Mouse (Mus musculus) C2C12 (cell line): ENCODE data around the gene Hist1h2bj. TPM values are rescaled to one million over a fixed set of nuclear protein-coding genes. Genes with fewer than 3 reads are reported as not detected.

Experiments used
- microRNA-seq: library from miRNA; unstranded; fragments of <30 nt; microRNA quantifications from one replicate; pipeline ENCODE4, GENCODE M21; 2019; ENCODE audit warnings: borderline microRNAs expressed
- polyA plus RNA-seq: library from polyadenylated mRNA; unstranded; fragments of >200 nt; fragmentation: generic; extraction: Trizol; gene quantifications from one replicate; pipeline ENCODE4 v1.2.1, GENCODE M21; 2012; ENCODE audit warnings: missing spikeins

The Hist1h2bj gene
- polyA plus RNA-seq, 1 experiment = 6.8 TPM

Small RNA genes within 50 kb of the gene (microRNA-seq; reads per million reads assigned to microRNA genes)
- not detected for gene Gm26300
- gene Gm44390 = not detected
- gene Gm44486 = not detected

Other genes starting within 250 kb of the Hist1h2bj start
- 20.3 TPM for gene Hist1h2bq, start 233.0 kb upstream of the Hist1h2bj start, polyA plus RNA-seq
- not detected for gene Hist1h2ao, start 232.7 kb upstream of the Hist1h2bj start, polyA plus RNA-seq
- not detected for gene Hist1h4m, start 231.5 kb upstream of the Hist1h2bj start, polyA plus RNA-seq
- 17.3 TPM for gene Hist1h4n, start 211.0 kb upstream of the Hist1h2bj start, polyA plus RNA-seq
- 2,018 TPM for gene Hist1h2ap, start 209.7 kb upstream of the Hist1h2bj start, polyA plus RNA-seq
- gene Hist1h2br, start 209.5 kb upstream of the Hist1h2bj start, polyA plus RNA-seq = 19.7 TPM
- 1.4 TPM for gene Zfp184, start 98.1 kb upstream of the Hist1h2bj start, polyA plus RNA-seq
- gene Pom121l2, start 62.0 kb upstream of the Hist1h2bj start, polyA plus RNA-seq = not detected
- 1.1 TPM for gene Prss16, start 33.5 kb upstream of the Hist1h2bj start, polyA plus RNA-seq
- 9.5 TPM for gene Hist1h2ah, start 7.6 kb upstream of the Hist1h2bj start, polyA plus RNA-seq
- gene Hist1h2bk, start 7.3 kb upstream of the Hist1h2bj start, polyA plus RNA-seq = 12.8 TPM
- 31.8 TPM for gene Hist1h4i, start 1.9 kb upstream of the Hist1h2bj start, polyA plus RNA-seq
- gene Hist1h2ag, start 270 bp upstream of the Hist1h2bj start, polyA plus RNA-seq = 9.8 TPM
- gene Vmn1r188, start 41.2 kb downstream of the Hist1h2bj start, polyA plus RNA-seq = not detected
- gene Vmn1r189, start 62.6 kb downstream of the Hist1h2bj start, polyA plus RNA-seq = not detected
- gene Vmn1r191, start 140.8 kb downstream of the Hist1h2bj start, polyA plus RNA-seq = not detected
- not detected for gene Vmn1r192, start 147.9 kb downstream of the Hist1h2bj start, polyA plus RNA-seq
- gene Vmn1r193, start 179.9 kb downstream of the Hist1h2bj start, polyA plus RNA-seq = not detected
- gene Vmn1r194, start 201.0 kb downstream of the Hist1h2bj start, polyA plus RNA-seq = not detected
- not detected for gene Vmn1r195, start 227.3 kb downstream of the Hist1h2bj start, polyA plus RNA-seq
- not detected for gene Vmn1r196, start 246.7 kb downstream of the Hist1h2bj start, polyA plus RNA-seq